ENCODE assay signal across 8 mouse cellular contexts in the genomic region with DNA sequence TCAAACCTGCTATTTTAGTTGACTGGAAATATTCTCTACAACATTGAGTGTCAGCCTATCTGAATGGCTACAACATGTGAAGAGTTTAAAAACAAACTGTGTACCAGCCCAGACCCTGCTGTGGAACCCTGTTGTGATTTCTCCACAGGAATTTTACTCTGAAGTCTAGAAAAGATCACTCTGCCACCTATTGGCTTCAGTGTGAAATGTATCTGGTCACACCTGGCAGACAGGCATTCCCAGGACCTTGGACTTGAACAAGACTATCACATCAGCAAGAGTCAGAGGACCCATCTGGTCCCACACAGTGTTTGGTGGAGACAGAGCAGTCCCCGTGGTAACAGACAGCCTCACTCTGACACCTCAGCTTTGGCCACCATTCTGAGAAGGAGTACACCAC.
A peak's percentile ranks its signal among the peaks of the same experiment; 100 is the strongest.
DNase-seq lines count a peak whose midpoint lies in the region; ATAC-seq and TF ChIP-seq lines count a peak whose summit lies in the region.

No protein-coding gene starts in this region.

- H3K4me1 ChIP-seq in intestine, postnatal 0 days (replicated peaks; ENCODE audit: control insufficient read depth, insufficient read depth, low read length) = no peaks in the 10 kb centered on the region
- peaks cover 32% of the 10 kb centered on the region for H3K4me1 ChIP-seq in limb, embryonic 10.5 days
- no peaks in the 10 kb centered on the region for H3K4me1 ChIP-seq in midbrain, embryonic 15.5 days

- H3K27me3 ChIP-seq in intestine, postnatal 0 days (replicated peaks; ENCODE audit: control insufficient read depth, insufficient read depth, low read length) = no peaks in the 10 kb centered on the region
- H3K27me3 ChIP-seq in limb, embryonic 10.5 days (ENCODE audit: low read depth, poor library complexity, severe bottlenecking) = peaks cover 20% of the 10 kb centered on the region; the same call in 1 of the 2 replicates
- no peaks in the 10 kb centered on the region for H3K27me3 ChIP-seq in midbrain, embryonic 15.5 days (replicated peaks)

- H3K36me3 ChIP-seq in intestine, postnatal 0 days (ENCODE audit: control insufficient read depth, insufficient read depth) = no peaks in the 10 kb centered on the region
- H3K36me3 ChIP-seq in limb, embryonic 10.5 days = no peaks in the 10 kb centered on the region
- no peaks in the 10 kb centered on the region for H3K36me3 ChIP-seq in midbrain, embryonic 15.5 days (replicated peaks)

- no peak for ATAC-seq in intestine, postnatal 0 days
- ATAC-seq in midbrain, embryonic 15.5 days (replicated peaks) = no peak
- ATAC-seq in megakaryocyte, adult 5-6 weeks (ENCODE audit: poor library complexity, severe bottlenecking) = no peak

- DNase-seq in gastrocnemius, adult 2 months = no peak
- DNase-seq in gastrocnemius, postnatal 14 days = no peak
- DNase-seq in thymus, postnatal 14 days = peak; percentile 38
- DNase-seq in thymus, postnatal 25 days = no peak
- DNase-seq in limb, embryonic 10.5 days (ENCODE audit: low spot score) = no peak

- 30% methylated on average over 1 of the region's 1 CpGs for WGBS in intestine, postnatal 0 days
- WGBS in limb, embryonic 10.5 days = 41% methylated on average over 1 of the region's 1 CpGs
- WGBS in midbrain, embryonic 15.5 days = 50% methylated on average over 1 of the region's 1 CpGs

- no peak overlapping the region for H3K4me3 ChIP-seq in gastrocnemius, adult 2 months
- H3K4me3 ChIP-seq in intestine, postnatal 0 days (ENCODE audit: low read depth, low read length) = no peak overlapping the region
- H3K4me3 ChIP-seq in limb, embryonic 10.5 days = no peak overlapping the region
- no peak overlapping the region for H3K4me3 ChIP-seq in midbrain, embryonic 15.5 days

- no peak overlapping the region for H3K27ac ChIP-seq in gastrocnemius, adult 2 months
- no peak overlapping the region for H3K27ac ChIP-seq in intestine, postnatal 0 days (ENCODE audit: low read depth, low read length)
- no peak overlapping the region for H3K27ac ChIP-seq in limb, embryonic 10.5 days
- H3K27ac ChIP-seq in midbrain, embryonic 15.5 days = no peak overlapping the region

- H3K9ac ChIP-seq in intestine, postnatal 0 days (ENCODE audit: low read depth, low read length) = no peak overlapping the region
- no peak overlapping the region for H3K9ac ChIP-seq in midbrain, embryonic 15.5 days

- intact Hi-C loops in gastrocnemius, adult 2 months (cut with DNase I) = loop anchor here (1.0 to 10.0 kb wide), 4 partner anchors 122 to 570 kb away; a partner anchor contains a TSS
- intact Hi-C loops in gastrocnemius, postnatal 14 days (cut with DNase I; ENCODE audit: low total_unique reads) = loop anchor here (5.0 kb wide), 1 partner anchor 440 kb away; no protein-coding TSS in a partner anchor

- no peaks in the 10 kb centered on the region for H3K9me3 ChIP-seq in intestine, postnatal 0 days (ENCODE audit: control insufficient read depth)
- no peaks in the 10 kb centered on the region for H3K9me3 ChIP-seq in limb, embryonic 10.5 days (replicated peaks)
- H3K9me3 ChIP-seq in midbrain, embryonic 15.5 days = no peaks in the 10 kb centered on the region

- TF ChIP-seq CTCF in gastrocnemius, adult 2 months (IDR thresholded peaks at IDR 0.05) = peak; percentile 64
- peak; percentile 71 for TF ChIP-seq CTCF in intestine, postnatal 0 days (IDR thresholded peaks at IDR 0.05; ENCODE audit: low read depth)

- no peak overlapping the region for H3K4me2 ChIP-seq in intestine, postnatal 0 days (replicated peaks; ENCODE audit: low read depth)
- H3K4me2 ChIP-seq in midbrain, embryonic 15.5 days = no peak overlapping the region
